Comparison of ENCODE assay signal across 11 mouse cellular contexts in the genomic region with DNA sequence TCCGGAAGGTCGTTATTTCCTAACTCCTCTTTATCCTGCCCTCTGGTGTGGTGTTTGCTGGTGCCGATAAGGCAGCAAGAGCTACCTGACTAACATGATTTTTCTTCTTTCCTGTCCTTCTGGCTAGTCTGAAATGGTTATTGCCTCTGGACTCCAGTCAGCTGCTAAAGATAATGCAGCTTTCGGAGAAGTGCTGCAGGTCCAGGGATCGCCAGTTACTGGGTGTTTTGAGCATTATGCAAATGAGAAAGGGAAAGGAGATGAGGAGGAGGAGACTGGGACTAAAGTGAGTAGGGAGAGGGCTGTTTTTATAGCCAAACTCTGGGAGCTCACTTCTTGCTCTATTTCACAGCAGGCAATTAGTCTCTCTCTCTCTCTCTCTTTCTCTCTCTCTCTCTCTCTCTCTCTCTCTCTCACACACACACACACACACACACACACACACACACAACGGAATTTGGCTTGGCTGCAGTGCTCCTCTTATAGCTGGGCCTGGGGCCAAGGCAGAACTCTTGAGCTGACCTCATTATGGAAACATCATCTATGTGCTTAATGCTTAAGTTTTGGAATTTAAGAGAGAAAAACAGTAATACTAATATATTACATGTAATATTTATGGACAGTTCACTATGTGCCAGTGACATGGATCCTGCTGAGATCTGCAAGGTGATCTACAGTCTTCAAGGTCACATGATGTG.
DNase-seq lines count a peak whose midpoint lies in the region; ATAC-seq and TF ChIP-seq lines count a peak whose summit lies in the region.
"Had no signal": no experiment of that assay in that cellular context is flagged by ENCODE, and none has a peak within 500 bp of the region (broad histone marks: within the 10 kb centered on the region; RNA-seq: fewer than 3 reads in every experiment).

No protein-coding gene starts in this region.

- DNase-seq in embryo, embryonic 11 days, result peak; percentile 7
- DNase-seq in embryo, embryonic 10 days (ENCODE audit: low spot score), result no peak
- peak; percentile 18 for DNase-seq in hindbrain, postnatal 0 days (ENCODE audit: low spot score)
- no peak for DNase-seq in hindbrain, embryonic 14.5 days (ENCODE audit: low spot score)
- DNase-seq in brain, embryonic 14.5 days (ENCODE audit: low read depth), result peak; percentile 60
- DNase-seq in lung, postnatal 10 days, result peak; percentile 23
- DNase-seq in thymus, postnatal 14 days, result no peak
- DNase-seq in spleen, adult 18-20 months, result no peak
- DNase-seq: cerebellum, adult 8-10 months; layer of hippocampus, adult 9-11 months had no signal

- TF ChIP-seq CTCF in hindbrain, postnatal 0 days (IDR thresholded peaks at IDR 0.05; ENCODE audit: low read depth), result no peak
- TF ChIP-seq CTCF in brain, embryonic 14.5 days (IDR thresholded peaks at IDR 0.05; ENCODE audit: borderline replicate concordance, extremely low read depth, insufficient read depth, insufficient read length), result no peak

- H3K27me3 ChIP-seq in hindbrain, postnatal 0 days (ENCODE audit: insufficient read depth, low read length), result no peaks in the 10 kb centered on the region
- H3K27me3 ChIP-seq in hindbrain, embryonic 14.5 days (ENCODE audit: control insufficient read depth, insufficient read depth, low read length), result no peaks in the 10 kb centered on the region

- no peak overlapping the region for H3K4me2 ChIP-seq in hindbrain, postnatal 0 days (ENCODE audit: low read depth, low read length)
- H3K4me2 ChIP-seq in hindbrain, embryonic 14.5 days (replicated peaks), result no peak overlapping the region

- no peak overlapping the region for H3K4me3 ChIP-seq in hindbrain, postnatal 0 days (ENCODE audit: low read length)
- H3K4me3 ChIP-seq in hindbrain, embryonic 14.5 days (replicated peaks; ENCODE audit: low read length), result no peak overlapping the region
- H3K4me3 ChIP-seq: megakaryocyte, embryonic 14.5 days had no signal

- 35% methylated on average over 6 of the region's 6 CpGs for WGBS in hindbrain, postnatal 0 days
- WGBS in hindbrain, embryonic 14.5 days, result 37% methylated on average over 6 of the region's 6 CpGs

- TF ChIP-seq POLR2A in brain, embryonic 14.5 days (IDR thresholded peaks at IDR 0.05; ENCODE audit: borderline replicate concordance, extremely low read depth, insufficient read depth, insufficient read length, poor library complexity, severe bottlenecking), result no peak

- H3K9ac ChIP-seq in hindbrain, postnatal 0 days (replicated peaks; ENCODE audit: low read length), result no peak overlapping the region; the same call in 1 of the 2 replicates
- H3K9ac ChIP-seq in hindbrain, embryonic 14.5 days, result no peak overlapping the region; the same call in 1 of the 2 replicates

- ATAC-seq in hindbrain, postnatal 0 days, result no peak
- ATAC-seq in hindbrain, embryonic 14.5 days (ENCODE audit: low FRiP score), result no peak

- H3K36me3 ChIP-seq in hindbrain, postnatal 0 days (ENCODE audit: insufficient read depth, low read length), result no peaks in the 10 kb centered on the region
- H3K36me3 ChIP-seq in hindbrain, embryonic 14.5 days (replicated peaks; ENCODE audit: control insufficient read depth, insufficient read depth), result no peaks in the 10 kb centered on the region

- peak overlapping the region; percentile 20; the same call in 1 of the 2 replicates for H3K27ac ChIP-seq in hindbrain, postnatal 0 days
- no peak overlapping the region for H3K27ac ChIP-seq in hindbrain, embryonic 14.5 days

- peaks cover 9% of the 10 kb centered on the region; the same call in 1 of the 2 replicates for H3K4me1 ChIP-seq in hindbrain, postnatal 0 days (ENCODE audit: insufficient read depth, low read length)
- peaks cover 16% of the 10 kb centered on the region; the same call in 1 of the 2 replicates for H3K4me1 ChIP-seq in hindbrain, embryonic 14.5 days (replicated peaks; ENCODE audit: control insufficient read depth, insufficient read depth, low read length)

- H3K9me3 ChIP-seq in hindbrain, postnatal 0 days (ENCODE audit: low read length), result no peaks in the 10 kb centered on the region
- no peaks in the 10 kb centered on the region for H3K9me3 ChIP-seq in hindbrain, embryonic 14.5 days (ENCODE audit: control insufficient read depth, low read length)
- H3K9me3 ChIP-seq: megakaryocyte, embryonic 14.5 days had no signal

Comparison
In these comparisons a context has a peak if more than half of its experiments do, and no peak if none do; other contexts are left out.
1. DNase-seq: peak in embryo, embryonic 11 days (single experiment), hindbrain, postnatal 0 days (single experiment), brain, embryonic 14.5 days (single experiment) and lung, postnatal 10 days (single experiment); none in embryo, embryonic 10 days (single experiment), hindbrain, embryonic 14.5 days (single experiment), thymus, postnatal 14 days (single experiment) and spleen, adult 18-20 months (0 of 2).